Mouse (Mus musculus): ENCODE results near the gene Smad1.
A peak's percentile ranks its signal among the peaks of the same experiment; 100 is the strongest.

The Smad1 gene

GRCm38 (mm10) chr8:79384276-79385271 is 14.7 kb downstream of the Smad1 start:
- DNase-seq (ENCODE audit: low spot score), result no peak

GRCm38 (mm10) chr8:79382857-79383262 is 16.5 kb downstream of the Smad1 start:
- peak; percentile 59 for DNase-seq (ENCODE audit: low spot score)

GRCm38 (mm10) chr8:79381771-79382170 is 17.5 kb downstream of the Smad1 start:
- no peak for DNase-seq (ENCODE audit: low spot score)

GRCm38 (mm10) chr8:79380386-79380785 is 18.9 kb downstream of the Smad1 start:
- no peak for DNase-seq (ENCODE audit: low spot score)

- no peak for DNase-seq (ENCODE audit: low spot score)
These were observed 19.3 kb downstream of the Smad1 start for GRCm38 (mm10) chr8:79379971-79380370.

GRCm38 (mm10) chr8:79376648-79377047 is 22.7 kb downstream of the Smad1 start:
- DNase-seq (ENCODE audit: low spot score), result no peak

- no peak for DNase-seq (ENCODE audit: low spot score)
These were observed 23.6 kb downstream of the Smad1 start for GRCm38 (mm10) chr8:79375775-79376123.

- no peak for DNase-seq (ENCODE audit: low spot score)
These were observed 24.1 kb downstream of the Smad1 start for GRCm38 (mm10) chr8:79375074-79375774.

GRCm38 (mm10) chr8:79374410-79374809 is 24.9 kb downstream of the Smad1 start:
- no peak for DNase-seq (ENCODE audit: low spot score)

GRCm38 (mm10) chr8:79373563-79373962 is 25.8 kb downstream of the Smad1 start:
- no peak for DNase-seq (ENCODE audit: low spot score)

- DNase-seq (ENCODE audit: low spot score), result no peak
These were observed 26.4 kb downstream of the Smad1 start for GRCm38 (mm10) chr8:79372960-79373359.

- no peak for DNase-seq (ENCODE audit: low spot score)
These were observed 26.8 kb downstream of the Smad1 start for GRCm38 (mm10) chr8:79372521-79372920.

GRCm38 (mm10) chr8:79372084-79372483 is 27.2 kb downstream of the Smad1 start:
- no peak for DNase-seq (ENCODE audit: low spot score)

GRCm38 (mm10) chr8:79370646-79371290 is 28.6 kb downstream of the Smad1 start:
- no peak for DNase-seq (ENCODE audit: low spot score)

- no peak for DNase-seq (ENCODE audit: low spot score)
These were observed 30.2 kb downstream of the Smad1 start for GRCm38 (mm10) chr8:79369163-79369562.

GRCm38 (mm10) chr8:79367959-79368358 is 31.4 kb downstream of the Smad1 start:
- no peak for DNase-seq (ENCODE audit: low spot score)

- no peak for DNase-seq (ENCODE audit: low spot score)
These were observed 32.0 kb downstream of the Smad1 start for GRCm38 (mm10) chr8:79367350-79367749.

GRCm38 (mm10) chr8:79366227-79366626 is 33.1 kb downstream of the Smad1 start:
- no peak for DNase-seq (ENCODE audit: low spot score)

GRCm38 (mm10) chr8:79365707-79366106 is 33.6 kb downstream of the Smad1 start:
- DNase-seq (ENCODE audit: low spot score), result no peak

GRCm38 (mm10) chr8:79364806-79365205 is 34.5 kb downstream of the Smad1 start:
- DNase-seq (ENCODE audit: low spot score), result no peak

GRCm38 (mm10) chr8:79362430-79362829 is 36.9 kb downstream of the Smad1 start:
- no peak for DNase-seq (ENCODE audit: low spot score)

GRCm38 (mm10) chr8:79360774-79361527 is 38.4 kb downstream of the Smad1 start:
- DNase-seq (ENCODE audit: low spot score), result no peak

All from retina, embryonic 14.5 days (tissue).